Mouse (Mus musculus) adipocyte (in vitro differentiated cells): ENCODE measurements at regions not wholly inside any gene's neighbourhood (a gene's known extent, or its start where the extent isn't known, plus 50 kb on each side); places are given as distances from the start of the nearest gene placed in this dataset.
A peak's percentile ranks its signal among the peaks of the same experiment; 100 is the strongest.

Experiments
- DNase-seq: peaks from one replicate; pipeline ENCODE4 v3.0.0-alpha.2; 2016; ENCODE audit warnings: low spot score

DNA sequence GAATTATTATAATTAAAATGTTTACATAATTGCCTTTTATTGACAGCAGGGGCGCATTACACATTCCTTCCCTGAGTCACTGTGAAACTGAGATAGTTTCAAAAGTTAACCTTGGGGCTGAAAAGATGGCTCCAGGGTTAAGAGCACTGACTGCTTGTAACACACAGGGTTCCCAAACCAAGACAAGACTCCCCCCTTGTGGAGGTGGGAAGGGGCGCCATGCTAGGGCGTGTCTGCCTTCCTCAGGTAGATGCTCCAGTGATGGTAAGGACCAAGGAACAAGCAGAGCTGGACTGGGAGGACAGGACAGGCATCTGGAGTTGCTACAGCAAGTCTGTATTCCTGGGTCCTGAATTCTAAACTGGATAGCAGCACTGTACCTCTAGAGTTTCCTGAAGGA, 351.9 kb downstream of the Tbc1d22a start:
- DNase-seq = no peak

DNA sequence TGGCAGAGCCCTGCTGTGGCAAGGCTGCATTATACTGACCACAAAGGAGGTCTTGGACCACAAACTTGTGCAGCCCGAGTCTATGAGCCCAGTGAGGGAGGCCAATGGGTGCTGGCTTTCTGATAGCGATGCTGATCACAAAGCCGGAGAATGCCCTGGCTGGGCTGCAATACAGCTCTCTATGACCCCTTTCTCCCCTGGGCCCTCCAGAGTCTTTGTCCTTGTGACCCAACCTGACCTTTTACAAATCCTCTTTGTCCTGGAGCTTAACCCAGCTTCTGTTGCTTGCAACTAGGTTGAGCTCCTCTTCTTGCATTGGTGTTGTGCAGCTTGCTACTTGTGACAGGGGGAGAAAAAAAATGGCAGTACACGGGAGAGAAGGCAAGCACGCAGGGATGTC, 360.1 kb downstream of the Tbc1d22a start:
- DNase-seq = no peak

DNA sequence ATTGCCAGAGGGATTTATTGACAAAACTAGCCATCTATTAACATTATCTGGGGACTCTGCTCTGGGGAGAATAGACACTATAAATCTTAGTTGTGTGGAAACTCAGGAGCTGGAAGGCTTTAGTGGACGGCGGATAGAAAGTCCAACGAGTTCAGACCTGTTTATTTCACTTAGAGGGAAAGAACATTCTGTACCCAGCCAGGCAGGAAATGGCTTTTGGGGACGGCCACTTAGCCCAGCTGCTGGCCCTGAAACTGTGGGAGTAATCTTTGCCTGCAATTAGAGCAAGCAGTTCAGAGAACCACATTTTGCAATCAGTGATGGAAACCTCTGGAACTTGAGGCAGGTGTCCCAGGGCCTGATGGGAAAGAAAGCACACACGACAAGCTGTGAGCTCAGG, 362.4 kb downstream of the Tbc1d22a start:
- DNase-seq = no peak

DNA sequence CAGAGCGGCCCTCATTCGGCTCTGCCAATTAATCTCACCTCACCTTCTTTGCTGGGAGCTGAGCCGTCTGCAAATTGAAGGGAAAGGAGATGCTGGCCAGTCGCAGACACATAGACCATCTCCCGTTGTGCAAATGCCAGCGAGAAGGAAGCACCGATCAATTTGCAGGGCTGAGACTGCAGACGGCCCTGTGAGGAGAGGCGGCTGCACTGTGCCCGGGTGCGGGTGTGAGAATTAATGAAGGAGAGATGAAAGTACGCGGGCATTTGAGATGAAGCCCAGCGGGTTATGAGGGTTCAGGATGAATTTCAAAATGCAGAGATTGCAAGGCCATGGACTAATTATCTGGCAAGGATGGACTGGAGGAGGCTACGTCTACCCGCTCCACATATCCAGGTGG, 364.4 kb downstream of the Tbc1d22a start:
- no peak for DNase-seq

DNA sequence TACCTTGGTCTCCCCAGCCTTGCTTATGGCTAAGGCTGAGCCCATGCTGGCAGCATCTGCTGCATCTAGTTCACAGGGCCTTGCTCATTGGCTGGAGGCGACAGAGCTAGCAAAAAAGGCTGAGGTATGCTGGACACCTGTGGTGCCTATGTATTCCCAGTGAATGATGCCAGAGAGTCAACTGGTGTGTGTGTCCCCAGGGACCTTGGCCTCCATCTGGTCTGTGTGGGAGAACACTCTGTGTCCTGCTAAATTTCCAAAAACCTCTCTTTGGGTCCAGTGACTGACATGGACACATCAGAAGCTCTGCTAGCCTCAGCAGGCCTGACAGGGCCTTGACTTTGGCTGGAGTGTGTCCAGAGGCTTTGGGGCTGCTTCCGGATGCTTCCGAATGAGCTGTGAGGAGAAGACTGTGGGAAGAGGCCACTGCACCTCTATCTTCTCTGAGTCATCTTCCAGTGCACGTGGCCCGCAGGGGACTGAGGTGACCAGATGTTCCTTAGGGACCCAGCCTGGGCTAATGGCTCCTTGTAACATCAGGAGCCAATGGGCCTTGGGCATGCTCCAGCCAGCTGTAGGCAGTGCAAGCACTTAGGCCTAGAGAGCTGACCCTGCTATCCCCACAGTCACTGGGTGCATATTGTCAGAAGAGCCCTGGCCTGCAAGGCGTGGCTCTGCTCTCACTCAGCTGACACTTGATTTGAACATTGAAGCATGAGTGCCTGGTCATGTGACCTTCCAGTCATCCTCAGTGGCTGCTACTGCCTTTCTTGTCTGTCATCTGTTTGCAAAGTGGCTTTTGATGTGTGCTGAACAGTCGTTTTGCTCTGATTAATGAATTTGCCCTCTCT, 368.2 kb downstream of the Tbc1d22a start:
- no peak for DNase-seq

DNA sequence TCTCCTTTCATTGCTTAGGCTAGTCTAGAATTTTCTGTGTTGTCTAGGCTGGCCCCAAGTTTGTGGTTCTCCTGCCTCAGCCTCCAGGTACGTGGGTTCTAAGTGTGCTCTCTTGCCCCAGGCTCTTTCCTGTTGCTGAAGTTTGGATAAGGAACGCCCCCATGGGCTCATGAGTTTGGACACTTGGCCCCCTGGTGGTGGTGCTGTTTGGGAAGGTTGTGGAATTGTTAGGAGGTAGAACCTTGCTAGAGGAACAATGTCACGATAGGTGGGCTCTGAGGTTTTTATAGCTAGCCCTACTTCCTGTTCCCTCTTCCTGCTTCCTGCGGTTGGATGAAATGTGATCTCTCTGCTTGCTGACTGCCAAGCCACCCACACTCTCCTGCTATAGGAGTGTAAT, 371.5 kb downstream of the Tbc1d22a start:
- DNase-seq = peak; percentile 8

DNA sequence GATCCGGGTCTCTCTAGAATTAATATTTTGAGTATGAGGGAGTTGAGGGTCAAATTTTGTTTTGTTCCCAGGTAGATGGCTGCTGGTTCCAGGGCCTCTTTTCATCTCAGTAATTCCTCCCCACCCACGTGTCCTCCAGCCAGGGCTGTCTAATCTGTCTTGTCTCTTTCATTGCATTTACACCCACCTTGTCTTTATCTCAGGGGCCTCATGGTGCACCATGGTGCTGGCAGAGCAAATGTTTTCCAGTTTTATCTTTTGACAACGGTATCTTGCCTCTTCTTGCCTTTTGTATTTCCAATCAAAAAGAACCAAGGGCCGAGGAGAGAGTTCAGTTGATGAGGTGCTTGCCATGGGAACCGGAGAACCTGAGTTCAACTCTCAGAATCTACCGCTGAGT, 372.9 kb downstream of the Tbc1d22a start:
- no peak for DNase-seq

DNA sequence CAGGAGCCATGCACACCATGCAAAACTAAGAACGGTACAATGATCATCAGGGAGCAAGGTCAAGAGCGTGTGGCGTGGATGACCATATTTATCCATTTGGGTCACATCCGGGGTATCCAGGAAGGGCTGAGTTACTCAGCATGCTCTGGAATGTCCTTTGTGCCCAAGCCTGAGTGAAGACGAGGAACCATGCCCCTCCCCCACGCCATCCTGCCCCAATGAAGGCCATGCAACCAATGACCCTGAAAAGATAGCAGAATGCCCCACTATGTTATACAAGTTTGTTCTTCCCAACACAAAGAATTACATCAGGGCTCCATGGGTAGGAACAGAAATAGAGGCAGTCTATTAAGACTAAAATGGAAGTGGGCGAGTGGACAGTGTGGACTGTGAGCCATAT, 375.8 kb downstream of the Tbc1d22a start:
- no peak for DNase-seq

DNA sequence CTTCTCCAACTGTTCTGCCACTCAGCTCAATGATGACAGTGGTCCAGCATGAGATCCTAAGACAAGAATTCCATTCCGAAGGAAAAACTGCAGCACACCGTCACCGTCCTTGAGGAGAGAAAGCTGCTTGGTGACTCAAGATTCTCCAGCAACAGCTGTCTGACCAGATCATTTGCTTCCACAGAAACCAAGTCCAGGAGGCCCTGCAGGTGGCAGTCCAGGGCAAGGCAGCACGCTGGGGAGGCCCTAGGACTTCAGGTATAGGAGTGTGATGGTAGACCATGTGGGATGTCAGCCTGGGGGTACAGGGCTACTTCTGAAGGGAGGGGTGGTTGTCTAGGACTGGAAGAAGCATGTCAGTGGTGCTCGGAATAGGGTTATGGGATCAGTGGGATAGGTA, 376.6 kb downstream of the Tbc1d22a start:
- no peak for DNase-seq

DNA sequence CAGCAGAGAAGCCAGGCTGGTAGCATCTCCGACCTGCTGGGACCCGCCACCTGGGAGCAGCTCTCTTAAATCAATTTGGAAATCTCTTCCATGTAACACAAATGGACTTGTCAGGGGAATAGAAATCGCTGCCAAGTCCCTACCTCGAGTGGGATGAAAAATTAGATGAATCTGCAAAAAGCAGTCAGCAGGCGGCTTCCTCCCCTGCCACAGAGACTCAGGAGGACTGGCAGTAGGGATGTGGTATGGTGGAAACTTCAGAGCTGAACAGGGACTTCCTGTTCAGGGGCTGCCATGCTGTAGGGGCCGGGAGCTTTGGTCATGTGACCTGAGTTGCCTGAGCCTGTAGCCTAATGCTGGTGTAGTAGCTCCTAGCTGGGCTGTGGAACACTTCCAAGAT, 379.1 kb downstream of the Tbc1d22a start:
- no peak for DNase-seq

DNA sequence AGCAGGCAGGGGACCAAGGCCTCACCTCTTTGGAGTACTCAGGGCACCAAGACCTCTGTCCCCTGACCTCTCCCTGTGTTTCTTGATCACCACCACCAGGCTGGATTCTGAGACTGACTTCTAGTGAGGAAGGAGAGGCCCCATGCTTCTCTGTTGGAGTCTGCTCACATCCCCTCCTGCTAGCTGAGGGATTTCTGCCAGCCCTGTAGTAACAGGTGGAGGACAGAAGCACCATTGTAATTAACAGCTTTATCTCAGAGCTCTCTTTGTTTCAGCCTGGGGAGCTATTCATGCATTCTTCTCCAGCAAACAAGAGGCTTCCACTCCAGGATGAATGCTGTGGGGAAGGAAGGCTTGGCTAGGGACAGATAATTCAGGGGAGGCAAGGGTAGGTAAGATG, 392.2 kb downstream of the Tbc1d22a start:
- DNase-seq = no peak

DNA sequence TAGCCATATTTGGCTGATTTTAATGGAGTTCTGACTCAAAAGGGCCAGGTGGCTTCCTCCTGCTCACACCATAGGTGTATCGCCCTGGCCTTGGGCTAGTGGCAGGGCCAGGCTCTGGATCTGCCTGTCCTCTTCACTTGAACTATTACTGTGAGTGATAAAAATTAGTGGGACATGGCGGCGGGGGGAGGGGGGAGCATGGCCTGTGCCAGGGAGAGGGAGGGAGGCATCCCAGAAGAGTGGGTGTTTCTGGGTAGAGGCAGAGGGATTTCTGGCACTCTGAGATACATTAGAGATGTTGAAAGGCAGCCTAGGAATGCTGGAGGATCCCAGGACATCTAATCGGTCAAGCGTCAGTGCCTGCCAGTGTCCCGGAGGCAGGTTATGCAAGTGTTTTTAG, 395.4 kb downstream of the Tbc1d22a start:
- no peak for DNase-seq

DNA sequence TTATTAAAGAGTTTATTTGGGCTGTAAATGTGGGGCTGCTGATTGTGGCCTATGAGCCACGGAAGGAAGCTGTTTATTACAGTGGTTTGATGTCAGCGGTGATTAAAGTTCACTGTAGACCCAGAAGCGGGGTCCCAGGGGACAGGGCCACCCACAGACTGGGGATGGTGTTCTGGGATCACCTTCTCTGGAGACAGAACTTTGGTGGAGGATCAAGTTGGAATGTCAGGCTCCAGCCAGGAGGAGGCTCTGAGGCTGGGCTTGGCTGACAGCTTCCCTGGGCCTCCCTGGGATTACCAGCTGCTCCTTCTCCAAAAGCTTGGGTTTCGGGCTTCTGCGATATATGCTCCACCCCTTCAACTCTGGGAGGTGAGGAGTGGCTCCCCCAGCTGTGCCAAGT, 417.1 kb downstream of the Tbc1d22a start:
- no peak for DNase-seq

DNA sequence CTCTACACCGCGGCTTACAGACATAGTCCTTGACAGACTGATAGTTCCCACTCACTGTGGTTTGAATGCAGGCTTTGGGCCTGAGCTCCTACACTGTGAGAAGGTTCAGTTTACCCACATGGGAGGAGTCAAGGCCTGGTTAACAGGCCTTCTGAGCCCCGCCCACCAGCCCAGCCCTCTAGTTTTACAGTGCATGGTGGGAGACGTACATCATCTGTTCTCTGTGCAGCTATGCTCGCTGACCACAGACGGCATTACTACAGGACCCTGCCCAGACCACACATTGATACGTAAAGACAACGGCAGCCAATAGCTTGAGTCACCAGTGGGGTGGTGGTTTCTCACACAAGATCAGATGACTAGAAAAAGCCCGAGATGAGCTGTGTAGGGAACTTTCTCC, 431.0 kb downstream of the Tbc1d22a start:
- no peak for DNase-seq

DNA sequence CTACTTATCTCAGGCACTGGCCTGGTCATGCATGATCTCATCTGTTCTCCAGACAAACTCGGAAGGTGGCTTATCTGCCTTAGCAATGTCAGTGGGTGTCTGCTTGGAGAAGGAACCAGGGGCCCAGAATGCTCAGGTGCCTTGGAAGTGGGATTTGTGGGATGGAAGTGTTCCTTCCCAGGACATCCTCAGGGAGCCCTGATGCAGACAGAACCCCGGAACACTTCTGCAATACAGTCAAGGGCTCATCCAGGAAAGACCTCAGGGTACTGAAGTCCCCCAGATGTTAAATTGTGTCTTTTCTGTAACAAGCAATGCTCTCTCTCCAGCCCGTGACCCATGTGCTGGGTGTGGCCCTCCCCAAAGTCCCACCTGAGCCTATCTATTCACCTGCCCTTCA, 433.9 kb downstream of the Tbc1d22a start:
- DNase-seq = no peak

DNA sequence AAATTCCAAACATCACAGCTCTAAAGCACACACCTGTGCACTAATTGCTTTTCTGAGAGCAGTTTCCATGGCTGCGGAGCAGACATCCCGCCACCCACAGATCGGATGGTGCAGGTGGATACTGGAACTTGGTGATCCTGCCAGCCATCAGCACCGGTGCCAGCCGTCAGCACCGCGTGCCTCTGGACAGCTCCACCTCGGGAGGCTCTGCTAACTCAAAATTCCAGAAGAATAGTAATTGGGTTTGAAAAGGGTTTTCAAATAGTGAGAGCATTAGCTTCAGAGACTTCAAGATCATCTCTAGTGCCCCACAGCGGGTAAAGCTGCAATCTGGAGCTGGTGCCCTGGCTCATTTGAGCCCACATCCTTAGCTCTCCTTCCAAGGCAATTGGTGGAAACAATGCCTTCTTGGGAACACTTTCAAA, 458.8 kb downstream of the Tbc1d22a start:
- no peak for DNase-seq

DNA sequence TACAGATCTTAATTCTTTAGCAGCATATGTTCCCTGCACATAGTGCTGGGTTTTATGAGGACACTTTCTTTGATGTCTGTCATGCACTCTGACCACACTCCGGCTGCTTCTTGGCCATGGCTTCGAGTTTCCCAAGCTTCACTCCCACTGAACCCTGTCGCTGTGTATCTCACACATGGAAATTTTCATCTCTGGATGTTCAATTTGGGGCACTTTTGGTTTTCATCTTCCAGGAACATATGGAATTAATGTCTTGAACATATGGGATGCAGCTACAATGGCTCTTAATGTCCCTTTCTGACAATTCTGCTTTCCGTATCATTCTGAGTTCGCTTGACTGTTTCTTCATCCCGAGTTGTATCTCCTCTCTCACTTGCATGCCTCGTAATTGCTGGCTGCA, 462.8 kb downstream of the Tbc1d22a start:
- no peak for DNase-seq

DNA sequence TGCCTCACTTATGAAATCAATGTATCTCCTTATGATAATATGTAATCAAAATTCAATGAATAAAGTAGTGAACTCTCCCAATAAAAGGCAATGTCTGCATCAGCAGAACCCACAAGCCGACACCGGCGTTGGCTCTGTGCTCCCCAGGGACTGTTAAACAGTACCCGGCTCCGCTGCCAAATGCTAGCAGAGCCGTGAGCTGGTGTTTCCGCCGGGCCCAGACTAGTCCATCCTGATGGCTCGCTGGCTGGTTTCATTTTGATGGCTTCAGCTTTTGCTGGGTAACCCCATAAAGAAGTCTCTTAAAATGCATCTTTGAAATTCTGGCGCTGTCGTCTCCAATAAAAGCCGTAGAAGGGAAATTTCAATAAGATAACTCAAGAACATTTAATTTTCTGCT, 468.8 kb downstream of the Tbc1d22a start:
- DNase-seq = no peak

DNA sequence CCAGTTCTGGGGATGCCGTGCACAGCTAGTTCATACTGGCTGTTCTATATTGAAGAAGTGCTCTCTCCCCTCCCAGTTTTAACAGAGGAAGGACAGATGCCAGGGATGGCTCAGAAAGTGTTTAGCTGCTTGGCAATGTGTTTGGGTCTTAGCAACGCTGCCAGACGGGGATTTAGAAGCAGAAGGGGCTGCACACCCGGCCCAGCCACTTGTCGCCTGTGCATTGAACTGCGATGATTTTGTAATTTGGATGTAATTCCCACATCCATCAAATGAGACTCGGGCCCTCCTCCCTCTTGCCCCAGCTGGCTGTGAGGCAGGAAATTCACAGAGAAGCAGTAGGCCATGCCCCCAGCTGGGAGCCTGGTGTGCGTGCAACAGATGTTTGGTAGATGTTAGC, 475.4 kb downstream of the Tbc1d22a start:
- DNase-seq = no peak

DNA sequence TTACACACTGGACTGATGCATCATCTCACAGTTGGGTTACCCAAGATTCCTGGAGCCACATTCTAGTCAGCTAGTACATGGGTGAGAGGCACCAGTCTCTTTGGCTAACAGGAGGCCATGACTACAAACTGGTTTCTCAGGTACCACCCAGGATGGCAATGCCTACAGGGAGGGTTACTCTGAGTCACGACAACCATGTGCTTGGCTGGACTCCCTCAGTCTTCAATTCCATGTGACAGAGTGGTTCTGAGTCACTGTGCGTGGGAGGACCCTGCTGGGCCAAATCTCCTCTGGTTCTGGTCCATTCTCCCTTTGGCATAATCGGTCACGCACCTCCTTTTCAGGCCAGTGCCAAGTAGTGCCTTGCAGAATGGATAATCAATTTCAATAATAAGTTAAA, 482.5 kb downstream of the Tbc1d22a start:
- no peak for DNase-seq

DNA sequence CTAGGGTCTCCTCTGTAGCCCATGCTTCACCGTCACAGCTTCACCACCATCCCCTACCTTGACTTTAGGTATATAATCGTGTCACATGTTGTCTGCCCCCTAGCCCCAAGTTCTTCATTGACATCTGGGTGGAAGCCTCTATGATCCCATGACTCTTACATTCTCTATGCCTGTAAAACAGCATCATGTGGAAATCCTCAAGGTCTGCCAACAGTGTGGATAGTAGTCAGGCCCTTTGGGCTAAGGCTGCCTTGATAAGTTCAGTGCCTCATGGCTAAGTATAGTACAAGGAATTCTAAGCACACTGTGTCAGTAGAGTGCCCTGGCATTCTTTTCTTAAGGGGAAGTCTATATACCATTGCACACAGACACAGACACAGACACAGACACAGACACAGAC, 496.2 kb downstream of the Tbc1d22a start:
- DNase-seq = no peak

DNA sequence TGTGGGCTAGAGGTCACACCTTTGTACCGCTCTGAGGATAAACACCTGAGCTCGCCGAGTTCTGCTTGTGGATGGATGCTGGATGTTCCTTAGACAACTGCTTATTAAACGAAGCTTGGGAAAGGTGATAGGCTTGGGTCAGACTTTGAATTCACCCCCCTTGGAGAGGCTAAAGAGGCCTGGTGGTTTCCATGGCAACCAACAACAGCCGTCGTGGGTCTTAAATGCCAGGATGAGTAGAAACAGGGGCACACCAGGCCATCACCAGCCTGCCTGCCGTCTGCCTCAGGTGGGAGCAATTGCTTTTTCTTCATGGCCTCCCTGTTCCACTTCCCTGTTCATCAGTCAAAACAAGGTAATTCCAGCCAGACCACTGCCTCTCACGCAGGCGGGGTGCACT, 504.1 kb downstream of the Tbc1d22a start:
- no peak for DNase-seq

DNA sequence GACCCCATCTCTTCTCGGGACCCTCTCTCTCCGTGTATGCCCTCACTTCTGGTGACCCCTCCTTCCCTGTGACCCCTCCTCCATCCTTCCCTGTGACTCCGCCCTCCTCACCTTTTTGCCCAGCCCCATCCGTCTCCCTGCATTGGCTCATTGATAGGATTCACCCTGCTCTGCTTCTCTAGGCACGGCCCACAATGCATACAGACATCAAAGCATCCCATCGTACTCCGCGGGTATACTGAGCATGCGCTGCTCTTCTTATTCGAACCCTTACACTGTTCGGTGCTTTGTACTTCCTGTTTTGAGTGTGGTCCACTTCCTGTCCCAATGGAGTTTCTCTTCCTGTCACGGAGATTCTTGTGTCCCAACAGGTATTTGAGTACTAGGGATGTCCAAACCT, 504.8 kb downstream of the Tbc1d22a start:
- no peak for DNase-seq

DNA sequence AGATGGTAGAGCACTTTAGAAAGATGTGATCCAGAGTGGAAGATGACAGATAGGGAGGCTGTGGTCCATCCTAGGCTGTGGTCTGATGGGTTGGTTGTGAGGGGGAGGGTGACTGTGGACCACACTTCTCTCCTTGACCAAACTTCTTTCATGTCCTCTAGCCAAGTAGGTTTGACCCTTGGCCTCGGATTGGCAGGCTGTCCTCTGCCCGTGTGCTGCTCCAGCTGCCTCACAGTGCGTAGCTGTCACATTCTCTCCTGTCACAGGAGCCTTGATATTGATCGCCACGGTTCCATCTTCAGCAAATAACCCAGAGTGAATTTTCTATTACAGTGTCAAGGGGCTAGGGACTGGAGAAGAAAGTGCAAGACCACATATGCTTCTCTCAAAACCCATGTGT, 506.9 kb downstream of the Tbc1d22a start:
- no peak for DNase-seq
